Mouse (Mus musculus) heart, postnatal 0 days (tissue): ENCODE data around the gene Taar1.

Experiments used
- CTCF ChIP-seq: IDR thresholded peaks from 2 replicates; pipeline ENCODE4 v1.5.1; 2016; ENCODE audit warnings: antibody characterized with exemption, control low read depth, low read depth
- EP300 ChIP-seq: IDR thresholded peaks from 2 replicates; pipeline ENCODE4 v1.6.1; 2016; ENCODE audit warnings: antibody characterized with exemption, low read depth

DNA sequence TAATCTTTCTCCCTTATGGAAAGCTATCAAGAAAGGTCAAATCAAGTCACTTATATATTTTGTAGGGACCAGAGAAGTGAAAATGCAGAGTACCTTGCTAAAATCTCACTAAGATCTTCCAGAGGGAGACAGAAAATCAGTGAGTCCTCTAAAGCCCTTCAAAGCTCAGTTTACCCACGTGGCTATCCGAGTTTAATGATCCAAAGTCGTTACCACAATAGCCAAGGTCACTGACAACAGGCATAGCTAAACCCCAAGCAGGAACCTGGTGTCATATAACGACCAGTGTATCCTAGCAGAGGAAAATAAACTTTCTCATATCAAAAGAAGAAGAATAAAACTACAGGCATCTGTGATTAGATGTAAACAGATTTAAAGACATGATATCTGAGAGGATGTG, 17.5 kb downstream of the Taar1 start:
- TF ChIP-seq CTCF = no peak
- TF ChIP-seq EP300 = no peak
